Mouse (Mus musculus) heart, adult 8-10 months (tissue): ENCODE results near the gene Birc3. TPM values are rescaled to one million over a fixed set of nuclear protein-coding genes. Genes with fewer than 3 reads are reported as not detected.
"Not testable (repeated sequence)": the region's sequence is repeated elsewhere in the genome, so short reads cannot be mapped to it uniquely, and the experiment has no call there.

Experiments used
- DNase-seq: peaks from one replicate; pipeline ENCODE4 v3.0.0; 2022; ENCODE audit warnings: low spot score
- total RNA-seq, 4 experiments: library from RNA; stranded (reverse); gene quantifications; 2 replicates each; pipeline ENCODE4 v1.2.4; 2022

Gene Birc3
- total RNA-seq, 4 experiments from 2014 or later: 8.0 to 11.3 (median 10.9) TPM

DNA sequence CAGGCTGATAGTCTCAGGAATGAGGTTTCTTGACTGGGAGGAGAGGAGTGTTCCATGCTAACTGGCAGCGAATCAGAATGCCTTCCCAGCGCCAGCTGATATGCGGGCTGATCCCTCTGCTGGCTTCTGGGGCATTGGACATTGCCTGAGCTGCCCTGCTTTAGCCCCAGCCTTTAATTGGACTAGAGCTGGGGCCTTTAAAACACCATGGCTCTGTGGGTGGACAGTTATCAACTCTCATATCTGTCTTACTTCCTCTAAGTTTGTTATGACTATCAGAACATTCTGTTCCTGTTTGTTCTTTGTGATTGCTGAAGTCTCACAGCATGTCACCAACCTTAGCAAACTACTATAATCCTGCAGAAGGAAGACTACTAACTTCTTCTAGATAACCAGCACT, 5.0 kb downstream of the Birc3 start:
- peak; percentile 41 for DNase-seq

DNA sequence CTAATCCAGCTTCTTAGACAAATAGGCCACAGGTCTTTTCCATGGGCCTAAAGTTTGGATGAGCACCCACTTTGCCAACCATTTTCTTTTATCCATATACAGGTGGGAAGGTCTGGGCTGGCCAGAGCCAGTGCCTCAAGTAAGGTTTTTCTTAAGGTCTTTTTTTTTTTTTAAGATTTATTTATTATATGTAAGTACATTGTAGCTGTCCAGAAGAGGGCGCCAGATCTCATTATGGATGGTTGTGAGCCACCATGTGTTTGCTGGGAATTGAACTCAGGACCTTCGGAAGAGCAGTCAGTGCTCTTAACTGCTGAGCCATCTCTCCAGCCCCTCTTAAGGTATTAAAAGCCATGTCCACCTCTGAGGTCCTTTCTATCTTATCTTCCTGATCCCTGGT, 6.0 kb downstream of the Birc3 start:
- not testable (repeated sequence) for DNase-seq

DNA sequence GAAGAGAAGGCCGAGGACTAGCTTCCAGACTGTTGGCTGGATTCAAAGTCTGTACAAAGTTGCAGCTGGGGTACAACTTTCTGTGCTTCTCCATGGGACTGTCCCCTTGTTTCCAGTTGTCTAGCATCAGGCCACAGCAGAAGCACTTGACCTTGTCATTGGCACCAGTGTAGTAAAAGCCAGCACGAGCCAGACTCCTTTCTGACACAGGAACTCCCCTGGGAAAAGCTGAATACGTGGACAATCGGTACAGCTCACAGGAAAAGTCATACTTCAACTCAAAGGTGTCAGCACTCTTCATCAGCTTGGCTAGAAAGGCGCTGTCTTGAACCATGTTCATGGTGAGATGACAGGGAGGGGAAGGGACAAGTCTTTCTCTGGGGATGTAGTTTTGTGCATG, 12.0 kb downstream of the Birc3 start:
- no peak for DNase-seq

DNA sequence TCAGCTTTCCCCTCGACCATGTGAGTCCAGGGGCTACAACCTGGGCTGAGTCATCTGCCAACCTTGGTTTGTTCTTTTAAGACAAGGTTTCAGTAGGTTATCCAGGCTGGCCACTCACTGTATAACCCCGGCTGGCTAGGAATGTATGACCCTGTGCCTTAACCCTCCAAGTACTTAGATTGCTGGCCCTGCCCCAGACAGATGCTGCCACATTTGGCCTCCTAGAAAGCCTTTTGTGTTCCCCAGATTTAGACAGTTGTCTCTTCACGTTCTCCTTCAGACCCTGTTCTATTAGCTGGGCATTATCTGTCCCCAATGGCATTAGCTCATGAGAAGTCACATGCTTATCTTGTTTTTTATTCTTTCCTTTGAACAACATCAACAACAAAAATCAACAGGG, 17.1 kb downstream of the Birc3 start:
- DNase-seq: no peak

DNA sequence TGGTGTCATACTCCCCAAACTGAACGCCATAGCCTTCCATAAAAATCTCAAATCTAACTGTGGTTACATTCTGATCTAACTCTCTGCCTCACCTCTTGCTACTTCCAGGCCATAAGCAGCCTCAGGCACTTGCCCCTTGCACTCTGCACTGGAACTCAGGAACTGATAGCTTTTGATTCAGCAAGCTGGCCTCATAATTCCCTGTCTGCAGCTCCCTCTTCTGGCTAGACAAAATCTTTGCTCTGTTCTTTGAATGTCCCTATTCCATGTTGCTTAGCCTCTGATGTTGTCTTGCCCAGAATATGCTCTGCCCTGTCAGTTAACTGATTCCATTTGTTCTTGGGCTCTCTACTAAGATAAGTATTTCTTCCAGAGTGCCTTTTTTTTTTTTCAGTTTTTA, 17.6 kb downstream of the Birc3 start:
- peak; percentile 53 for DNase-seq

DNA sequence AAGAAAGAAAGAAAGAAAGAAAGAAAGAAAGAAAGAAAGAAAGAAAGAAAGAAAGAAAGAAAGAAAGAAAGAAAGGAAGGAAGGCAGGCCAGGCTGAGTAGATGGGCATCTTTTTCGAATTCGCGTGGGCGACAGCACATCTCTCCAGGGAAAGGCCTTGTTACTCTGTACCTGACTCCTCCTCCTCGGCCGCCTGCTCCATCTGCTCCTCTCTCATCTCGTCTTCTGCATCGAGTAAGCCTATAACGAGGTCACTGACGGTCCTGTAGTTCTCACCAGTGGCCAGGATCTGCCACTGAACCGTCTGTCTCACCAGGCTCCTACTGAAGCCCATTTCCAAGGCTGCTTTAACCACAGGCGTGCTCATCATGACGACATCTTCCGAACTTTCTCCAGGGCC, 18.8 kb downstream of the Birc3 start:
- DNase-seq: not testable (repeated sequence)

DNA sequence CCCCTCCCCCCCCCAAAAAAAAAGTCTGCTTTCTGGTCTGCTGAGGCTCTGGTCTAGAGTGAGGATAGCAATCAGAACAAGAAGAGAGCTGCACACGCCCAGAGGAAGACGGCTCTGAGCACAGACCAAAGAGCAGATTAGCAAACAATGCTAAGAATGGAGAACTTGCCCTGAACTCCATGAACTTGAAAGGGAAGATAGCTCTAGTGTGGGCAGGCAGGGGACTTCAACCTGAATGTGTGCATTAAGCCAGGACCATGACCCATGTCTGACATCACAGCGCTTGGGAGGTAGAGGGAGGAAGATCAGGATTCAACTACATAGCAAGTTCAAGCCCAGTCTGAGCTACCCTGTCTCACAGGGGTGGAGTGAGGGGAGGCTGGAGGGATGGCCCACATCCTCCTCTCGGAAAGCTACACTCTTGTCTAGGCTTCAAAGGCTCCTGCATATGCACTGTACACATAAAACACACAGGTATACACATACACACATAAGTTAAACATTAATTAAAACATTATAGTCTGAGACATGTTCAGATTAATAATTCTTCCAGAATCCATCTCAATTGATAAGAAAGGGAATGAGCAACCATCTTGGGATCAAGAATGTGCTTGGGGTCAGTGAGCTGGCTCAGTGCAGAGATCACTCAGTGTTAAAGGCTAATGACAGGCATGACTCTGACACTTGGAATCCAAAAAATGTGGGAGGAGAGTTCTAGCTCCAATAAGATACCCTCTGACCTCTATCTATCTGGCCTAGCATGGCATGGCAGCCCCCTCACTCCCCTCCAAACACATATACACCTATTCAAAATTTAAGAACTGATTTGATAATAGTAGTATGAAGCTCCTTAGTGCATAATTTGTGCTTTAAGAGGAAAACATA, 20.4 kb downstream of the Birc3 start:
- no peak for DNase-seq

DNA sequence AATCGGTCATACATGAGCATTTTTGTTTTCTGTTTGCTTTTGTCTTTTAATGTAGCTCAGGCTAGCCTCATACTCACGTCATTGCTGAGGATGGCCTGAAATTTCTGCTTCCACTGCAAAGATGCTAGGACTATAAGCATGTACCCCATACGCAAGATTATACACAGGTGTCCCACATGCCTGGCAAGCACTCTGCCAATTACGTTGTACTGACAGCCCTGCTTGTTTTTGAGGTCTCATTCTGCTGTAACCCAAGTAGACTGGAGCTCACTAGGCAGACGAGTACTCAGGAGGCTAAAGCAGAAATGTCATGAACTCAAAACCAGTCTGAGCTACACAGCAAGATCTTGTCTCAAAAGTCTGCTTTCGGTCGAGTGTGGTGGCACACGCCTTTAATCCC, 21.1 kb downstream of the Birc3 start:
- no peak for DNase-seq

DNA sequence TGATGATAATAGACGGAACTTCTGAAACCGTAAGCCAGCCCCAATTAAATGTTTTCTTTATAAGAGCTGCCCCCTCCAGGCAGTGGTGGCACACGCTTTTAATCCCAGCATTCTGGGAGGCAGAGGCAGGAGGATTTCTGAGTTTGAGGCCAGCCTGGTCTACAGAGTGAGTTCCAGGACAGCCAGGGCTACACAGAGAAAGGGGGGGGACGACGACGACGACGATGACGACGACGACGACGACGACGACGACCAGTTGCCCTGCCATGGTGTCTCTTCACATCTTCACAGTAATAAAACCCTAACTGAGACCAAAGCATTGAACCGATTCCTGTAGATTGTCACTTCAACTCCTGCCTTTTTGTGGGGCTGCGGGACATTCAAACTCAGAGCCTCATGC, 24.8 kb downstream of the Birc3 start:
- DNase-seq: no peak

DNA sequence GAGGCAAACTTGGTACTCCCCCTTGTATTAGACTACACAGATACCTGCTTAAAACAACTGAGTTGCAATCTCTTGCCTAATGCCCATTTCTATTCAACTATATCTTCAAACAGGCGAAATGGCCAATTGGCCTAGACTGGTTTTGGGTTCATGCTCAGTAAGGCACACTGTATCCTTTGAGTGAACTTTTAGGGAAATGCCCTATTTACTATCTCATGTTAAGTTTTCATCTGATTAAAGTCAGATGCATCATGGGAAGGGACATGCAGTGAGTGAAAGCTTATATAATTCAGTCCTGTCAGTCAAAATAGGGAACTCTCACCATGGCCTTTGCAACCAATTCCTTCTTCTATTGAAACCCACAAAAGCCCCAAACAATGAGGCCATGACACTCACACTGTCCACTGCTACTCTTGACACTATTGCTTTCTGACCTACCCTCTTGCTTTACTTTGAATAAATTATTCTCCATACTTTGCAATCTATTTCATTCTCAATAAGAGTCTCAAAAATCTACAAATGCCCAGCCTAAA, 26.3 kb downstream of the Birc3 start:
- no peak for DNase-seq

DNA sequence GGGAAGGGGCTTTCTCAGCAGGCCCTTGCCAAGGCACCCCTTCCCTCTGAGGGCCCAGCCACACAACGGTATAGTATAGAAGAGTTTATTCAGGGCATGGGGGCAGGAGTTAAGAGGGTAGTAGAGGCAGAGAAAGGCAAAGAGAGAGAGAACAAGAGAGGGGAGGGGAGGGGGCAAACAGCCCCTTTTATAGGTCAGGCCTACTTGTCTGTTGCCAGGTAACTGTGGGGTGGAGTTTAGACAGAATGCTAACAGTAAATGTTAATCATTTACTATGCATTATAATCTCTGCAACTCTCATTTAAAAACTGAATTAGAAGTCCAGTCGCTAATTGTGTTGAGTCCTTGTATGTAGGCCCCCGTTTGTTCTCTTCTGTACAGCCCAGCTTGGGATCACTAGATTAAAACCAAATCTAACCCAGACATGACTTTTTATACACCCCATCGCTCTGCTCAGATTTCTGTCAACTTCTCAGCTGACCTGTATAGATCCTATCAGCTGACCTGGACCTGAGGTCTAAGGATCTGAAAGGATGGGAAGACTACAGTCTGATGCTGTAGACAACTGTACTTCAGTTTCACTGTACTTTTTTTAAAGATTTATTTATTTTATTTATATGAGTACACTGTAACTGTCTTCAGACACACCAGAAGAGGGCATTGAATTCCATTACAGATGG, 27.6 kb downstream of the Birc3 start:
- DNase-seq: no peak

DNA sequence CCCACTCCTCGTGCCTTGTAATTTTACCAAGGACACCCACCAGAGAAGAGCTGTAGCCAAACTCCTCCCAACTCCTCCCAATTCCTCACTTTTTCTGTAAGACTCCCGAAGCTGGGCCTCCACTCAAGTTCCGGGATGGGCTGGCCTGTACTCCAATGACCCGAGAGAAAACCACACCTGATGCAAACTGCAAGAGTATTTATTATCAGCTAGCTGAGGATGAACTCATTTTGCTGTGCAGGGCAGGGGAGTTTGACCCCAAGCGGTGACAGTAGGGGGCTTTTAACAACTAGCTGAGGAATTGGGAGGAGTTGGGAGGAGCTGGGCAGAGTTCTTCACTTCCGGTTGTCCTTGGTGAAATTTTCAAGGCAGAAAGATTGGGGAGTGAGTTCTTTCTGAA, 31.8 kb downstream of the Birc3 start:
- DNase-seq: no peak

DNA sequence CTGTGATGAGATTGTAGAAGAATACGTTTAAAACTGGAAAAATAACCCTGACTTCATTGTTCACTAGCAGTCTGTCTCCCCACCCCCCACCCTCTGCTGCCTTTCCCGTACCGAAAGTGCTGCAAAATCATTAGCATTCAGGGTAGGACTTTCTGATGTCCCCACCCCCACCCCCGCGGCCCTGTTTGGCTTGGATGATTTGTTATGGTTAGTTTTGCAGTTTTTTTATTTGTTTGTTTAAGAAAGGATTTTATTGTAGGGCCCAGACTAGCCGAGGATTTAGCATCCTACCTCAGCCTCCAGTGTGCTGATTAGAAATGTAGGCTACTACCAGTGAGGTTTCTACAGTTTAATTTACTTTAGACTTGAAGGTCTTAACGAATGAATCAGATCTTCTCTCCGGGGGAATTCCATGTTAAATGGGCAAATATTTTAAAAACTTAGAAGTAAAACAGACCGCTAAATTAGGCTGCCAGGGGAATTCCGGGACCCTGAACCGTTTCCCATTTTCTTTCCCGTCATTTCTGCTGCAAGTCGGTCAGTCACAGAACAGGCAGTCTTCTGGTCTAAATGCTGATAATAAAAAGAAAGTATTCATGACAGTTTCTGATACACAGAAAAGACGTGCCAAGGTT, 35.1 kb downstream of the Birc3 start:
- DNase-seq: peak; percentile 14

DNA sequence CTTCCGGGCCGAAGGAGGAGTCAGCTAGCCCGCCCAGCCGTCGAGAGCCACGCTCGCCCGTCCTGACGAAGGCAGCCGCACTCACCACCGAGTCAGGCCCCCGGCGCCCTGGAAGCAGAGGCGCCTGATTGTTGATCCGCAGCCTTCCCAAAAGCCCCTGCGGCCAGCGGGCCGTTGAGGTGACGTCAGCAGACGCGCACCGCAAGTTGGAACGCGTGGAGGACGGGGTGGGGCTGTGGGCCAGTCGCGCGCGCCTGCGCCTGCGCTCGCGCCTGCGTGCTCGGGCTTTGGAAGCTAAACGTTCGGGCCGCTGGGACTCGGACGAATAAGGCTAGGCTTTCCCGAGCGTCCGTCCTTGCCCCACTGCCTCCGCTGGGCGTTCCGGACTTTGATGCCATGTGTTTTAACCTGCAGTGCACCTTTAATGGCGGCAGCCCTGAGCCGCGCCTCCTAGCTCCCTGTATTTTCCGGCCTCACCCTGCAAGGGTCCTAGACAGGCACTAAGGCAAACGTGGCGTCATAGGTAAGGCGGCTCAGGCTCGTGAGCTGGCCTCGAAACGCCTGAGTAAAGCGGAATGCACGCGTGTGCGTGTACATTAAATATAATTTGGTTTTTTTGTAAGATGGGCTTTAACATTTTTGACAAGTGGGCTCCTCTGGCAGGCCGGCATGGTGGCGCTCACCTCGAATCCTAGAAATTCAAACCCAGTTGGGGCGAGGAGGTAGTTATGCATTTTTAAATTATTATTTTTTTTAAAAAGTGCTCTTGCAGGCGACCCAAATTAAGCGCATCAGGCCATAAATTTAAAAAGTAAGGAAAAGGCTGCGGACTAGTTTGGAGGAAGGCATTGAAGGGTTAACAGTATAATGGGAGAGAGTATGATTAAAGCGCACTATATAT, 35.8 kb downstream of the Birc3 start, which contains the start of gene Birc2:
Gene Birc2 (minus strand): TSS at position 160 of the 901 bp plus-strand sequence.
- DNase-seq: peak; percentile 95

DNA sequence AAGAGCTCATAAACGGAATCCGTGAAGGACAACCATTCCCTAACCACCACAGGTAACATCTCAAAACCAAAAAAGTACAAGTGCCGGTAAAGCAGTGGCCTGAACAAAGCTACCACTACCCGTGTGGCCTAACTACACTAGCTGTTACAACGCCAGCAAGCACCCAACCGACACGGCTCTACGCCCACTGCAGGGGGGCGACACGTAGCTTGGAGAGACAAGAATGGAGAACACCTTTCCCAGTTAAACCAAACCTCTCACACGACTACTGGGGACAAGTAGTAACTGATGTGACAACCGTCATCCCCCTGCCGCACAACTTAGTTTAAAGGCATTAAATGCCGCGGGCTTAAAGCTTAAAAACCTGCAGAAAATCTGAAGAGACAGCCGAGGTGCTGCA, 36.7 kb downstream of the Birc3 start:
- DNase-seq: peak; percentile 18

DNA sequence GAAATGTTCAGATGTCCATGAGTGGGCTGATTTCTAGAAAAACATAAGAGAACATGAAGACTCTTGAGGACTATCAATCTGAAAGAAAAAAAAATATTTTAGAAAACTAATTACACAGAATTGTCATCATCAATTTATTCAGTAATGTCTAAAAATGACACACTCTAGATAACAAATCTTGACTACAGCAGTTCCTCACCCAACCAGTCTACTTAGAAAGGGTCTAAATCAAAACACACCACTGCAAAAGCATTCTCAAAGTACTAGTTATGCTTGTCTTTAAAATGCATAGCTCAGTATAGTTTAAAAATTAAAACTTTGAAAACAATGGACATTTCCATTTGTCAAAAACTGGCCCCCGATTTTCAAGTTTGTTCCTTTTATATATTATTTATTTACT, 37.7 kb downstream of the Birc3 start:
- DNase-seq: no peak

DNA sequence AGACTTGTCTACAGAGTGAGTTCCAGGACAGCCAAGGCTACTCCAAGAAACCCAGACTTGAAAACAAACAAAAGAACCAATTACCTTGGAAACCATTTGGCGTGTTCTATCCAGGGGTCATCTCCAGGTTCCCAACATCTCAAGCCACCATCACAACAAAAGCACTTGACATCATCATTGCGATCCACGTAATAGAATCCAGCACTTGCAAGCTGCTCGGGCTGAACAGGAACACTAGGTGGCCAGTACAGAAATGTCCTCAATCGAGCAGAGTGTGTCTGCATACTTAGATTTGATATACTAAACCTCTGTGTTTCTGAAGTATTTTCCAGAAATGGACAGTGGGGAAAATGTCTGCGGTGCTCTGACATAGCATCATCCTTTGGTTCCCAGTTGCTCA, 39.6 kb downstream of the Birc3 start:
- DNase-seq: no peak

DNA sequence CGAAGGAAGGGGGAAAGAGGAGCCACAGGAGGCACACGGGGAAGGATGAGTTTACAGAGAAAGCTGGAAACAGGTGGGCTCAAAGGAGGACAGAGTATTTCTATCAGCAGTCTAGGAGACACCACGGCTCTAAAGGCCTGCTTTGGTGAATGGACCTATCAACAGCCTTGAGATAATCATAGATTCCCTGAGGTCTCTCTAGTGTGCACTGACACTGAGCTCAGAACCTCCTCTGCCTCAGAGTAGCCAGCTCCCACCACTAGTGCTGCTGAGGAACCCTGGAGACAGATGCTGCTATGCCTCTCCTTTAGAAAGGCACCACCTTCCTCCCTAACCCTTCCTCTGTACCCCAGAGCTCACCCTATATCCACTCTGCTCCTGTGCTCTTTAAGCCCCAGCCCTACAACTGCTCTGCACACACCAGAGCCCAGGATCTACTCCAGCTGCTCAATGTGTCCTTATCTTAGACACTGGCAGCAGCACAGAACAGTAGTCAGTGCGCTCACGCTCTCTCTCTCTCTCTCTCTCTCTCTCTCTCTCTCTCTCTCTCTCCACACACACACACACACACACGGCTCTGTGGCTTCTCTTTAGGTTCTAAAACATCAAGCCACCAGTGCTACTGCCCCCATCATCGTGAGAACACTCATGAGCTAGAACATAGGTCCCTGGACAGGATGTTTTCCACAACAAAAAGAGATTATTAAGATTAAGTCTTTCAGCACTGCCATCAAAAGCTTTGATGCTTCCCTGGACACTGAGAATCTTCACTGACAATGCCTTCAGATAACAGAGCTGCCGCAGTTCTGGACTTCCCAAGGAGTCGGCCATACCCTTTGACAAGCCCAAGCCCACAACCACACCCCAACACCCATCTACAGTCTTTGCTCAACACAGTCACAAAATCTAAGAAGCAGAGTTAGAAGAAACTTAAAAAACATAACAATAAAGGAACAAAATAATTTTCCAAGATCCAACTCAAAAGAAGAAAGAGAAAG, 43.2 kb downstream of the Birc3 start:
- peak; percentile 27 for DNase-seq

DNA sequence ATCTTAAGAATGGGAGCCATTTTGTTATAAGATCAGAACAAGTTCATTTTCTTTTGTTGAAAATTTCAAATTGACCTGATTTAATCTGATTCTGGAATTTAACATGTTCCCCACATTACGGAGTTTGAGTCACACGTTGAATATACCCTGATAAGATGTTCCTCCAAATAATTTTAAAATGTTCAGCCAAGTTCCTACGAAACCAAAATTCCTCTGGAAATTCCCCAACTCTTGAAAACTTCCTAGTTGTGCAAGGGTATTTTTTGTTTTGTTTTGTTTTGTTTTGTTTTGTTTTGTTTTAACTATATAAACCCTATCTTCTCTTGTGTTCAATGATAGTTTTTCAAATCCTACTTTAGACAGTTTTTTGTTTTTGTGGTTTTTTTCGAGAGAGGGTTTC, 44.3 kb downstream of the Birc3 start:
- DNase-seq: peak; percentile 72

DNA sequence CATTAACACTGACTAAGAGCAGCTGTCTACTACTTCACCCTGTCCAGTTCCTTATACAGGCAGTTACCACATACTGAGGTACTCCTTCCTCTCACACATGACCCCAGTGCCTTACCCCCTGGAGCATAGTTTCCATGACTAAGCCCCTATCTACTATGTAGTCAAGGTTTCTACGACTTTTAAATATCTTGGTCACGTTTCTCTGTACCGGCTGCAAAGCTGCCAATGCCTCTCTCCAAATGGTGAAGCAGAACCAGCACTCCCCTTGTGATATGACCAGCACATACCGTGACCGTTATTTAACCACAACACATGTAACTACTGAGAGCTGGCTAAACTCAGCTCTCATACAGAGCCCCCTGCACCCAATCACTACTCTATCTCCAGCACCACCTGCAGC, 48.1 kb downstream of the Birc3 start:
- no peak for DNase-seq
